Mouse (Mus musculus): ENCODE results near the gene Erich6b. TPM values are rescaled to one million over a fixed set of nuclear protein-coding genes. Genes with fewer than 3 reads are reported as not detected.

The Erich6b gene
- polyA plus RNA-seq, 1 experiment from 2014 or later, result not detected

DNA sequence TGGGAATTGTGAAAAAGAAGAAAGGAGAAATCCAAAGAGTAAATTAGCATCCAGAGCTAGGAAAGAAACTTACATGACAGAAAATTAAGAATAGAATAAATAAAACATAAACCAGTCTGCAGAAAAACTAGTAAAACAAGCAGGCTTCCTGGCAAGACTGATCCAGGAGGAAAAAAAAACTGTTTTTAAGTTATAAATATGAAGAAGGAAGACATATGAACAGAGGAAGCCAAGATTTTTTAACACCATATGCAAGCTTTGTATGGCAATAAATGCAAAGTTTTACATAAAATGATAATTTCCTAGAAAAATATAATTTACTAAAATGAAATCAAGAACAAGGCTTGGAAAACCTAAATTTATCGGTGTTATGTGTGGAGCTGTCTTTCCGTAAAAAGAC lies 48.4 kb downstream of the Erich6b start:
- Histone ChIP-seq H3K27me3 (ENCODE audit: control insufficient read depth, insufficient read depth, low read length) (no peaks in the 10 kb centered on the region), H3K9ac (ENCODE audit: low read length) (no peak overlapping the region), H3K4me3 (ENCODE audit: low read depth, low read length) (no peak overlapping the region), H3K4me2 (no peak overlapping the region), H3K4me1 (ENCODE audit: control insufficient read depth, insufficient read depth, low read length) (no peaks in the 10 kb centered on the region), H3K9me3 (ENCODE audit: control insufficient read depth, low read length) (no peaks in the 10 kb centered on the region), H3K27ac (ENCODE audit: low read depth, low read length) (no peak overlapping the region), H3K36me3 (ENCODE audit: control insufficient read depth, insufficient read depth, low read length) (no peaks in the 10 kb centered on the region)
- ATAC-seq (ENCODE audit: low FRiP score) (no peak), DNase-seq (ENCODE audit: low spot score, missing footprints) (no peak)
- 91% methylated on average over 2 of the region's 2 CpGs for WGBS

DNA sequence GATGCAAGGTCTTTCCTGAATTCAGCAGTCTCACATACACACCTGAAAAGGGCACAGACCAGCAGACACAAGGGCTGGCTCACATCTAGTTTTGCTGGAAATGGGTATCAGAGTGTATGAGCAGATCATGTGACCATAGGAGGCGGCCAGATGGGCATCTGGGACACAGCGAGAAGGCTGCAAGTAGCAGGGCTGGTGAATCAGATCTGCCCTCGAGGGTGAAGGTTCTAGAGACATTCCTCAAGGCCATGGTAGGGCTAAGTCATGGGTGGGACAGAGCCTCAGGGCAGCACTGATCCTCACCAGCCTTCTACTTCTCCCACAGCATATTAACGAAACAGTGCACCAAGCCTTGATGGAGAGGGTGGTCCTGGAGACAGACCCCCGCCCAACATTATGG lies 54.0 kb downstream of the Erich6b start:
- Histone ChIP-seq H3K27me3 (ENCODE audit: control insufficient read depth, insufficient read depth, low read length) (no peaks in the 10 kb centered on the region), H3K36me3 (ENCODE audit: control insufficient read depth, insufficient read depth, low read length) (no peaks in the 10 kb centered on the region), H3K9me3 (ENCODE audit: control insufficient read depth, low read length) (no peaks in the 10 kb centered on the region), H3K27ac (ENCODE audit: low read depth, low read length) (no peak overlapping the region), H3K4me1 (ENCODE audit: control insufficient read depth, insufficient read depth, low read length) (no peaks in the 10 kb centered on the region), H3K4me3 (ENCODE audit: low read depth, low read length) (no peak overlapping the region), H3K4me2 (no peak overlapping the region), H3K9ac (ENCODE audit: low read length) (no peak overlapping the region)
- no peak for ATAC-seq (ENCODE audit: low FRiP score)
- no peak for DNase-seq (ENCODE audit: low spot score, missing footprints)
- WGBS, result 82% methylated on average over 5 of the region's 5 CpGs

DNA sequence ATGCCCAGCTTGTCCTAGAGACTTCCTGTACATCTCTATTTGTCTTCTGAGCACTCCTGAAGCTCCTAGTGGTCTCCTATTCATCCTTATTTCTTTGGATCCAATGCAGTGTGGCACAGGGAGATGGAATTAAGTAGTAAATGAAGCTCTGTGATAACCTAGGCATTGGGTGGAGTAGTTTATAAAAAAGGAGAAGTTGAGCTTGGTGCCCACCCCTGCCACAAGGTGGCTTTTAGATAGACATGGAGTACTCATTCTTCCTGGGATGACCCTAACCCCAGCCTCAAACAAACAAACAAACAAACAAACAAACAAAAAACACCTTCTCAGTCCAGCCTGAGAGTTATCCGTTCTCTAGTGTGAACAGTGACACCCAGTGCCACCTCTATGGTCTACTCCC lies 55.9 kb downstream of the Erich6b start:
- H3K27me3 ChIP-seq (ENCODE audit: control insufficient read depth, insufficient read depth, low read length), result no peaks in the 10 kb centered on the region
- 86% methylated on average over 1 of the region's 1 CpGs for WGBS
- H3K4me3 ChIP-seq (ENCODE audit: low read depth, low read length), result no peak overlapping the region
- ATAC-seq (ENCODE audit: low FRiP score) (no peak), DNase-seq (ENCODE audit: low spot score, missing footprints) (no peak)
- no peak overlapping the region for H3K9ac ChIP-seq (ENCODE audit: low read length)
- H3K4me2 ChIP-seq, result no peak overlapping the region
- no peaks in the 10 kb centered on the region for H3K9me3 ChIP-seq (ENCODE audit: control insufficient read depth, low read length)
- no peaks in the 10 kb centered on the region for H3K4me1 ChIP-seq (ENCODE audit: control insufficient read depth, insufficient read depth, low read length)
- H3K36me3 ChIP-seq (ENCODE audit: control insufficient read depth, insufficient read depth, low read length), result no peaks in the 10 kb centered on the region
- H3K27ac ChIP-seq (ENCODE audit: low read depth, low read length), result no peak overlapping the region

DNA sequence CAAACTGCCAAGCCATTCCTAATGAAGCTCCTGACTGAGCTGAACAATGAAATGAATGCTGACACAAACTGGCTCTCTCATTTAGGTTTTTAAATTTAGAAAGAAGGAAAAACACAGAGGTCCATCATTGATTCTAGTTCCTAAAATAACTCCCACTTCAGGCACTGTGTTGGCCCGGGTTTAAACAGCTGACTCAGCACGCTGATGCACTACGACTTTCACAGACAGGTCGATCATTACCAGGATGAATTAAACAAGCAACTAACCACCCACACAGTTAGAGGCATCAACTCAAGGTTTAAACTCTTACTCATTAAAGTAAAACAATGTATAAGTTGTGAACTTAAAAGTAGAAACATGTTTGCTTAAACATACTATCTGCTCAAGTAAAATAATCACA lies 64.6 kb downstream of the Erich6b start:
- no peak for ATAC-seq (ENCODE audit: low FRiP score)
- H3K36me3 ChIP-seq (ENCODE audit: control insufficient read depth, insufficient read depth, low read length), result peaks cover 6% of the 10 kb centered on the region

DNA sequence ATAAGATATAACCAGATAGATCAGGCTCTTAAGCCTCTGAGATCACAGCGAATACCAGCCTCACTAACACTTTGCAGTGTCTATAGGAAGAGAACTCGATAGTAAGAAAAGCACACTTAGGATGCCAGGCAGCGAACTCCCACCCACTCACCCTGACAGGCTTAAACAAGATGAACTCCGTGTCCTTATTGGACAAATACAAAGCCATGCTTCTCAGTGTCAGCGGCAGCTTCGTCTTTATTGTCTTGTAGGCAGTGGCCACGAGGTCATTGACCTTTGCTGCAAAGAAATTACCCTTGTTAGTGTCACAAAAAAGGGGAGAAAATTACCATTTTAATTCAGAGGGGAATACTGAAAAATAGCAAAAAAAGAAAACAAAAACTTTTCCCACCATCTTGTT lies 65.7 kb downstream of the Erich6b start:
- no peak overlapping the region for H3K9ac ChIP-seq (ENCODE audit: low read length)
- DNase-seq (ENCODE audit: low spot score, missing footprints) (peak; percentile 81), ATAC-seq (ENCODE audit: low FRiP score) (no peak)
- no peak overlapping the region for H3K4me2 ChIP-seq
- H3K4me3 ChIP-seq (ENCODE audit: low read depth, low read length), result no peak overlapping the region
- peaks cover 3% of the 10 kb centered on the region; the same call in 1 of the 2 replicates for H3K4me1 ChIP-seq (ENCODE audit: control insufficient read depth, insufficient read depth, low read length)
- peaks cover 8% of the 10 kb centered on the region for H3K36me3 ChIP-seq (ENCODE audit: control insufficient read depth, insufficient read depth, low read length)
- H3K27me3 ChIP-seq (ENCODE audit: control insufficient read depth, insufficient read depth, low read length), result no peaks in the 10 kb centered on the region
- 27% methylated on average over 7 of the region's 7 CpGs for WGBS
- H3K9me3 ChIP-seq (ENCODE audit: control insufficient read depth, low read length), result no peaks in the 10 kb centered on the region
- no peak overlapping the region for H3K27ac ChIP-seq (ENCODE audit: low read depth, low read length)

More for the DNA sequence above, 64.6 kb downstream of the Erich6b start:
- H3K4me1 ChIP-seq (ENCODE audit: control insufficient read depth, insufficient read depth, low read length), result peaks cover 3% of the 10 kb centered on the region; the same call in 1 of the 2 replicates
- DNase-seq (ENCODE audit: low spot score, missing footprints), result no peak
- no peak overlapping the region for H3K4me3 ChIP-seq (ENCODE audit: low read depth, low read length)
- H3K9me3 ChIP-seq (ENCODE audit: control insufficient read depth, low read length), result no peaks in the 10 kb centered on the region
- no peaks in the 10 kb centered on the region for H3K27me3 ChIP-seq (ENCODE audit: control insufficient read depth, insufficient read depth, low read length)
- 91% methylated on average over 4 of the region's 4 CpGs for WGBS
- H3K9ac ChIP-seq (ENCODE audit: low read length), result no peak overlapping the region
- H3K27ac ChIP-seq (ENCODE audit: low read depth, low read length), result no peak overlapping the region
- no peak overlapping the region for H3K4me2 ChIP-seq

DNA sequence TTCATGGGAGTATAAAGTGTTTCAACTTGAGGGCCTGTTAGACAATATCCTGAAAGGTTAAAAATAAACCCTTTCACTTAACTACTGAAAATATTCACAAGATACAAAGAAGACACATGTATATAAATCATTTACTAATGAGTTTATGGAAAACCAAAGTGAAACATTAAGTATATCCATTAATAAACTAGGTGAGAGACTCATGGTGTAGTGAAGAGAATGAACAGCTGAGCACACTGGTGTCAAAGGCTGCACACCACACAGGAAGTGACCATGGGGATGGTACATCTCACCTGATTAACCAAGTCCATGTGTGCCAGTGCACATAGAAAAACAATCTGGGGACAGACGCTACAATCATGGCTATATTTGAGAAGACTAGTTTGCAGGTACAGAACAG lies 66.9 kb downstream of the Erich6b start:
- peak; percentile 6 for DNase-seq (ENCODE audit: low spot score, missing footprints)
- Histone ChIP-seq H3K27me3 (ENCODE audit: control insufficient read depth, insufficient read depth, low read length) (no peaks in the 10 kb centered on the region), H3K9me3 (ENCODE audit: control insufficient read depth, low read length) (no peaks in the 10 kb centered on the region), H3K4me1 (ENCODE audit: control insufficient read depth, insufficient read depth, low read length) (peaks cover 3% of the 10 kb centered on the region; the same call in 1 of the 2 replicates), H3K9ac (ENCODE audit: low read length) (no peak overlapping the region), H3K27ac (ENCODE audit: low read depth, low read length) (no peak overlapping the region), H3K36me3 (ENCODE audit: control insufficient read depth, insufficient read depth, low read length) (peaks cover 5% of the 10 kb centered on the region), H3K4me3 (ENCODE audit: low read depth, low read length) (no peak overlapping the region), H3K4me2 (no peak overlapping the region)
- no peak for ATAC-seq (ENCODE audit: low FRiP score)
- WGBS, result 86% methylated on average over 1 of the region's 1 CpGs

DNA sequence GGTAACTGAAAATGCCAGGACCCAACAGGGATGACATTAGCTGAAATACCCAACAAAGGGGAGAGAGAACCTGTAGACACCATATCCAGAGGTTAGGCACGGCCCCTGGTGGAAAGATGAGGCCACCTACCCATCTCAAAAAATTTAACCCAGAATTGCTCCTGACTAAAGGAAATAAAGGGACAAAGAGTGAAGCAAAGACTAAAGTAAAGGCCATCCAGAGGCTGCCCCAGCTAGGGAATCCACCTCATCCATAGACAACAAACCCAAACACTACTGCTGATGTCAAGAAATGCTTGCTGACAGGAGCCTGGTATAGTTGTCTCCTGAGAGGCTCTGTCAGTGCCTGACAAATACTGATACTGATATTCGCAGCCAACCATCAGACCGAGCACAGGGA lies 69.7 kb downstream of the Erich6b start:
- H3K4me1 ChIP-seq (ENCODE audit: control insufficient read depth, insufficient read depth, low read length), result peaks cover 3% of the 10 kb centered on the region; the same call in 1 of the 2 replicates

DNA sequence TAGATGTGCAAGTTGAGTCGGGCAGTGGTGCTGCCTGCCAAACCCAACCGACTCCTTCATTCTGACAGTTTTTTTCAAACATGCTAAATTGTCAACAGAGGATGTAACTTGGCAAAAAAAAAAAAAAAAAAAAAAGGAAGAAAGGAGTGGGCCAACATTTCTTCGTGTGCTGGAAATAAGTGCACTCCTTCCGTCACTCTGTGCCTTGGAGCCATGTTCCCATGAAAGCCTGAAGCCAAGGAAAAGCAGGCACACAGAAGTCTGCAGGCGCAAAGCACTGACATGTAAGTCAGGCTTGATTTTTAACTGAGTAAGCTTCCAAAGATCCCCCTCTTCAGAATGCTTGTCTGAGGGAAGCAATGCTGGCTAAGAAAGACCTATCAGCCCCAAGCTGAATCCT lies 70.6 kb downstream of the Erich6b start:
- H3K4me1 ChIP-seq (ENCODE audit: control insufficient read depth, insufficient read depth, low read length), result peaks cover 2% of the 10 kb centered on the region; the same call in 1 of the 2 replicates
- H3K36me3 ChIP-seq (ENCODE audit: control insufficient read depth, insufficient read depth, low read length), result peaks cover 9% of the 10 kb centered on the region
- no peak overlapping the region for H3K4me2 ChIP-seq
- no peak overlapping the region for H3K4me3 ChIP-seq (ENCODE audit: low read depth, low read length)
- H3K9ac ChIP-seq (ENCODE audit: low read length), result no peak overlapping the region
- no peak for DNase-seq (ENCODE audit: low spot score, missing footprints)
- no peak overlapping the region for H3K27ac ChIP-seq (ENCODE audit: low read depth, low read length)
- no peaks in the 10 kb centered on the region for H3K27me3 ChIP-seq (ENCODE audit: control insufficient read depth, insufficient read depth, low read length)
- ATAC-seq (ENCODE audit: low FRiP score), result no peak
- WGBS, result 88% methylated on average over 5 of the region's 5 CpGs
- H3K9me3 ChIP-seq (ENCODE audit: control insufficient read depth, low read length), result no peaks in the 10 kb centered on the region

More for the DNA sequence above, 69.7 kb downstream of the Erich6b start:
- H3K4me3 ChIP-seq (ENCODE audit: low read depth, low read length), result no peak overlapping the region
- no peak overlapping the region for H3K27ac ChIP-seq (ENCODE audit: low read depth, low read length)
- H3K36me3 ChIP-seq (ENCODE audit: control insufficient read depth, insufficient read depth, low read length), result peaks cover 9% of the 10 kb centered on the region
- H3K27me3 ChIP-seq (ENCODE audit: control insufficient read depth, insufficient read depth, low read length), result no peaks in the 10 kb centered on the region
- DNase-seq (ENCODE audit: low spot score, missing footprints) (peak; percentile 72), ATAC-seq (ENCODE audit: low FRiP score) (no peak)
- H3K9me3 ChIP-seq (ENCODE audit: control insufficient read depth, low read length), result no peaks in the 10 kb centered on the region
- WGBS, result 91% methylated on average over 3 of the region's 3 CpGs
- H3K4me2 ChIP-seq, result no peak overlapping the region
- H3K9ac ChIP-seq (ENCODE audit: low read length), result no peak overlapping the region

DNA sequence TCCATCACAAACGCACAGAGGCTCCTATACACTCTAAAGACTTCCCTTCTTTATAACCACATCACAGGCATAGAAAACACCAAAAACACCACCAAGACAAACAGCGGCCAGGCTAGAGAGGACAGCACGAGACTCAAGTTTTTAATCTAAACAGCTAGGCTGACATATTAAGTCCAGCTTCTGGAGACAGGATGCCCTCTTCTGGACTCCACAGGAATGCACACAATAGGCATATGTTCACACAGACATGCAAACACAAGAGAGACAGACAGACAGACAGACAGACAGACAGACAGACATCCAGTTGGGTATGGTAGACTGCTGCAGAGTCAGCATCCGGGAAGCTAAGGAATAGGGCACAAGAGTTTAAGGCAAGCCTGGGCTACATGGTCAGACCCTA lies 71.6 kb downstream of the Erich6b start:
- Histone ChIP-seq H3K4me2 (no peak overlapping the region), H3K27me3 (ENCODE audit: control insufficient read depth, insufficient read depth, low read length) (no peaks in the 10 kb centered on the region), H3K4me1 (ENCODE audit: control insufficient read depth, insufficient read depth, low read length) (no peaks in the 10 kb centered on the region), H3K27ac (ENCODE audit: low read depth, low read length) (no peak overlapping the region), H3K4me3 (ENCODE audit: low read depth, low read length) (no peak overlapping the region), H3K9me3 (ENCODE audit: control insufficient read depth, low read length) (no peaks in the 10 kb centered on the region), H3K9ac (ENCODE audit: low read length) (no peak overlapping the region), H3K36me3 (ENCODE audit: control insufficient read depth, insufficient read depth, low read length) (peaks cover 7% of the 10 kb centered on the region)
- DNase-seq (ENCODE audit: low spot score, missing footprints), result no peak
- 81% methylated on average over 4 of the region's 4 CpGs for WGBS
- ATAC-seq (ENCODE audit: low FRiP score), result no peak

DNA sequence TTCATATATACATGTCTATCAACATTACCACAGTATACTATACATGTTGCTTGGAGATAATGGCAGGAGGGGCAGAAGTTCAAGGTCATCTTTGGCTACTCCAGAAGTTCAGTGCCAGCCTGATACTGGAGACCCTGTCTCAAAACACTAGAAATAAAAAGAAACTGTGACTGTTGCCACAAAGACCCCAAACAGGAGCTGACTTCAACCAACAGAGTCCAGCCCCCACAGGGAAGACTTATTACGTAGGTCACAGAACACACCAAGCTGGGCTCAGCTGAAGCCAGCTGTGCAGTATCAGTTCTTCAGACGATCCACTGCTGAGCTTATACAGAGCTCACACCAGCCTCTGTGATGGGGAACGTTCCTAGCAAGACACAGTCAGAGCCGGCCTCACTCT lies 74.4 kb downstream of the Erich6b start:
- DNase-seq (ENCODE audit: low spot score, missing footprints), result peak; percentile 23
- ATAC-seq (ENCODE audit: low FRiP score), result no peak
- H3K4me2 ChIP-seq, result no peak overlapping the region
- H3K27ac ChIP-seq (ENCODE audit: low read depth, low read length), result no peak overlapping the region
- H3K9ac ChIP-seq (ENCODE audit: low read length), result no peak overlapping the region
- no peaks in the 10 kb centered on the region for H3K27me3 ChIP-seq (ENCODE audit: control insufficient read depth, insufficient read depth, low read length)
- no peaks in the 10 kb centered on the region for H3K4me1 ChIP-seq (ENCODE audit: control insufficient read depth, insufficient read depth, low read length)
- no peaks in the 10 kb centered on the region for H3K9me3 ChIP-seq (ENCODE audit: control insufficient read depth, low read length)
- WGBS, result 97% methylated on average over 4 of the region's 4 CpGs
- H3K4me3 ChIP-seq (ENCODE audit: low read depth, low read length), result no peak overlapping the region
- H3K36me3 ChIP-seq (ENCODE audit: control insufficient read depth, insufficient read depth, low read length), result peaks cover 7% of the 10 kb centered on the region; the same call in 1 of the 2 replicates
